Mouse (Mus musculus) spleen, adult 2 months (tissue): ENCODE data around the gene Fgfr2.

Source experiments
- CTCF ChIP-seq: fragments of 200-500 bp; IDR thresholded peaks from 2 replicates; pipeline ENCODE4 v1.5.1; 2011; ENCODE audit warnings: mild to moderate bottlenecking, inconsistent platforms; ENCODE audit not compliant: insufficient read depth, insufficient read length, insufficient replicate concordance; ENCODE audit errors: extremely low read depth
- POLR2A ChIP-seq: fragments of 200-500 bp; IDR thresholded peaks from 2 replicates; pipeline ENCODE4 v1.6.1; 2011; ENCODE audit warnings: low read depth, low read length, inconsistent platforms

- no peak for TF ChIP-seq CTCF
- TF ChIP-seq POLR2A = no peak
Observed at GRCm38 (mm10) chr7:132631313-132631712, 491.8 kb downstream of the Fgfr2 start.
